ENCODE assay signal across 20 mouse cellular contexts in the genomic region with DNA sequence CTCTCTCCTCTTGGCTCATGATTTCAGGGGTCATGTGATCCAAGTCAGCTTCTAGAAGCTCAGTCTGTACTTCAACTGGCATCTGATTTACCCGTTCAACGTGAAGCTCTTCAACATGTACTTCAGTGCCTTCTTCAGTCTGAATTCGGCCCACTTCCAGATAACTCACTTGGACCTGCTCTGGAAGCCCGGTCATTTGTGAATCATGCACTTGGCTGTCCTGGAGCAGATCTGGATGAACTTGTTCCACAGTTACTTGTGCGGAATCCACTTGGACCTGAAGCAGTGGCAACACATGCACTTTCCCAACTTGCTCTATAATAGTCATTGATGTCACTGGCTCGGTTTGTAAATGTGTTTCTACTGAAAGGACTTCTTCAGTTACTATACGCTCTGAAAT.
"Had no signal": no experiment of that assay in that cellular context is flagged by ENCODE, and none has a peak within 500 bp of the region (broad histone marks: within the 10 kb centered on the region; RNA-seq: fewer than 3 reads in every experiment).

No protein-coding gene starts in this region.

- H3K27ac ChIP-seq: kidney, embryonic 15.5 days; left cerebral cortex, adult 2 months; limb, embryonic 12.5 days; limb, embryonic 15.5 days; liver, embryonic 14.5 days; stomach, postnatal 0 days had no signal

- H3K9me3 ChIP-seq: kidney, embryonic 15.5 days; limb, embryonic 12.5 days; limb, embryonic 15.5 days had no signal

- DNase-seq: kidney, postnatal 10 days; kidney, postnatal 36 days; layer of hippocampus, postnatal 36 days; left cerebral cortex, postnatal 4 days; liver, postnatal 0 days; lung, embryonic 14.5 days; lung, postnatal 10 days; lung, postnatal 36 days; midbrain, embryonic 14.5 days; thymus, adult 2 months; thymus, postnatal 14 days; thymus, postnatal 4 days had no signal

- H3K4me1 ChIP-seq: kidney, embryonic 15.5 days; limb, embryonic 12.5 days; limb, embryonic 15.5 days had no signal

- H3K4me2 ChIP-seq: kidney, embryonic 15.5 days; limb, embryonic 12.5 days; limb, embryonic 15.5 days; liver, embryonic 11.5 days; lung, embryonic 14.5 days; midbrain, embryonic 11.5 days had no signal

- H3K4me3 ChIP-seq: kidney, embryonic 15.5 days; left cerebral cortex, adult 2 months; limb, embryonic 12.5 days; limb, embryonic 15.5 days had no signal

- H3K27me3 ChIP-seq: kidney, embryonic 15.5 days; limb, embryonic 12.5 days; limb, embryonic 15.5 days had no signal

- H3K9ac ChIP-seq: kidney, embryonic 15.5 days; limb, embryonic 12.5 days; limb, embryonic 15.5 days; liver, embryonic 14.5 days; liver, postnatal 0 days; lung, embryonic 14.5 days had no signal

- ATAC-seq: liver, postnatal 0 days had no signal
